Mouse (Mus musculus) limb, embryonic 14.5 days (tissue): ENCODE results near the gene Myl6b. TPM values are rescaled to one million over a fixed set of nuclear protein-coding genes. Genes with fewer than 3 reads are reported as not detected.

Experiments
- ATAC-seq: fragments of 200-750 bp; cut with Nextera tagmentation; 2 replicates; pipeline ENCODE4 v1.8.0; 2017; ENCODE audit warnings: low read depth, moderate number of reproducible peaks, moderate TSS enrichment; ENCODE audit not compliant: low FRiP score
- DNase-seq: peaks from one replicate; pipeline ENCODE4 v3.0.0-alpha.2; 2015; ENCODE audit warnings: low spot score
- H3K27ac ChIP-seq: fragments of 300-500 bp; sonication (generic); replicated peaks from 2 replicates; pipeline ENCODE4 v1.5.1; 2014; ENCODE audit warnings: low read depth, mild to moderate bottlenecking, low read length, moderate library complexity, mixed read lengths
- H3K27me3 ChIP-seq: fragments of 300-500 bp; sonication (generic); 2 replicates; pipeline ENCODE4 v1.6.1; 2014; ENCODE audit warnings: low read length, mixed read lengths; ENCODE audit not compliant: control insufficient read depth, insufficient read depth
- H3K36me3 ChIP-seq: fragments of 300-500 bp; sonication (generic); 2 replicates; pipeline ENCODE4 v1.6.1; 2014; ENCODE audit warnings: mild to moderate bottlenecking, low read length, moderate library complexity, mixed read lengths; ENCODE audit not compliant: control insufficient read depth, insufficient read depth
- H3K4me1 ChIP-seq: fragments of 300-500 bp; sonication (generic); 2 replicates; pipeline ENCODE4 v1.6.1; 2014; ENCODE audit warnings: antibody characterized with exemption, low read length, mixed read lengths; ENCODE audit not compliant: control insufficient read depth, insufficient read depth
- H3K4me2 ChIP-seq: fragments of 300-500 bp; sonication (generic); replicated peaks from 2 replicates; pipeline ENCODE4 v1.6.1; 2014; ENCODE audit warnings: low read depth, mild to moderate bottlenecking, low read length, moderate library complexity; ENCODE audit not compliant: severe bottlenecking
- H3K4me3 ChIP-seq: fragments of 300-500 bp; sonication (generic); replicated peaks from 2 replicates; pipeline ENCODE4 v1.5.1; 2014; ENCODE audit warnings: low read length
- H3K9ac ChIP-seq: fragments of 300-500 bp; sonication (generic); 2 replicates; pipeline ENCODE4 v1.6.1; 2014; ENCODE audit warnings: mild to moderate bottlenecking, low read depth, low read length, moderate library complexity; ENCODE audit not compliant: severe bottlenecking
- H3K9me3 ChIP-seq: fragments of 300-500 bp; sonication (generic); 2 replicates; pipeline ENCODE4 v1.6.1; 2016; ENCODE audit warnings: low read length; ENCODE audit not compliant: control insufficient read depth
- POLR2A ChIP-seq: fragments of 200-500 bp; IDR thresholded peaks from 2 replicates; pipeline ENCODE4 v1.8.0; 2012; ENCODE audit warnings: inconsistent platforms, mild to moderate bottlenecking, moderate library complexity, borderline replicate concordance; ENCODE audit not compliant: insufficient read depth, insufficient read length; ENCODE audit errors: extremely low read depth
- WGBS: fragments of 180-500 bp; shearing (Covaris S2); extraction: QIAGEN DNeasy Blood & Tissue Kit; methylation state at CpG from one replicate; pipeline ENCODE4 v1.1.7; 2014; 5-methylcytosine and 5-hydroxymethylcytosine counted together
- polyA plus RNA-seq, 2 experiments: library from polyadenylated mRNA; depleted of rRNA in 1 of 2; stranded (reverse) in 1 of 2; unstranded in 1 of 2; fragments of >200 nt; fragmentation: Nextera tagmentation in 1 of 2; extraction: Ambion mirVana in 1 of 2; gene quantifications; 2 replicates each; pipeline versions ENCODE4 v1.2.1 to v1.2.3; 2012 to 2014

Gene Myl6b
- polyA plus RNA-seq, 2 experiments, result 6.6 to 56.7 TPM

DNA sequence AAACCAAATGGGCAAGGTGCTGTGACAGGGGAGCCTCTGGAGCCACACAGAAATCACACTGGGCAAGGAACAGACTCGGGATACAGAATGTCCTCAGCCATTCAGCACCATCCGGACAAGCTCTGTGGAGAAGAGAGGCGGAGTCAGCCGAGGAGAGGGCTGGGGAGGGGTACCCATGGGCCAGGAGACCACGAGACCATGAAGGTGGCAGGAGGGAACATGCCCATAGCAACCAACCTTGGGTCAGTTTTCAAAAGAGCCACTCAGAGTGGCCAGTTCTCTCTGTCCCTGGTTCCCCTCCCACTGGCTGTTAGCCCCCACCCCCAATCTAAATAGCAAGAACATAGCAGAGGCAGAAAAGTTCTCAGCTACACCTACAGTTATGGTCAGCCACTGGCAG lies 7.6 kb downstream of the Myl6b start:
- Histone ChIP-seq H3K27ac (no peak overlapping the region), H3K36me3 (peaks cover 58% of the 10 kb centered on the region), H3K27me3 (no peaks in the 10 kb centered on the region), H3K4me3 (no peak overlapping the region), H3K4me1 (peaks cover 17% of the 10 kb centered on the region), H3K4me2 (peak overlapping the region; percentile 66; the same call in 1 of the 2 replicates), H3K9me3 (no peaks in the 10 kb centered on the region), H3K9ac (no peak overlapping the region)
- ATAC-seq (no peak), DNase-seq (no peak)
- WGBS, result 59% methylated on average over 4 of the region's 5 CpGs
- no peak for TF ChIP-seq POLR2A

DNA sequence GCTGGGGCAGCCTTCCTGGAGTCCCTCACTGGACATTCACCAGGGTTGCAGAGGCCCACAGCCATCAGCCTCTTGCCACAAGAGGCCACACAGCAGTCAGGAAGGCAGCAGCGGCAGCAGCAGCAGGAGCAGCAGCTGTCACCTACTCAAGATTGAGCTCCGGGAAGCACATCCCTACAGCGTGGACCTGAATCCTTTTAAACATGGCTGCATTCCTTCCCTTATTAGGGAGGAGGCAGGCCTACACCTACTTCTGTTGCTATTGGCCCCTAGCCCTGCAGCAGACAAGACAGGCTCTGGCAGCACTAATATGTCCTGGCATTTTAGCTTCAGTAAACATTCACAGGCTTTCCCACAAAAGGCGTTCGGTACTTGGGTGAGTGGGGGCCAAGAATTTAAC lies 8.3 kb downstream of the Myl6b start:
- Histone ChIP-seq H3K27ac (no peak overlapping the region; the same call in 1 of the 2 replicates), H3K4me3 (no peak overlapping the region), H3K4me1 (peaks cover 17% of the 10 kb centered on the region), H3K27me3 (no peaks in the 10 kb centered on the region), H3K36me3 (peaks cover 65% of the 10 kb centered on the region), H3K9me3 (no peaks in the 10 kb centered on the region), H3K9ac (no peak overlapping the region), H3K4me2 (no peak overlapping the region)
- ATAC-seq, result no peak
- 61% methylated on average over 5 of the region's 5 CpGs for WGBS
- no peak for TF ChIP-seq POLR2A
- DNase-seq, result peak; percentile 32

DNA sequence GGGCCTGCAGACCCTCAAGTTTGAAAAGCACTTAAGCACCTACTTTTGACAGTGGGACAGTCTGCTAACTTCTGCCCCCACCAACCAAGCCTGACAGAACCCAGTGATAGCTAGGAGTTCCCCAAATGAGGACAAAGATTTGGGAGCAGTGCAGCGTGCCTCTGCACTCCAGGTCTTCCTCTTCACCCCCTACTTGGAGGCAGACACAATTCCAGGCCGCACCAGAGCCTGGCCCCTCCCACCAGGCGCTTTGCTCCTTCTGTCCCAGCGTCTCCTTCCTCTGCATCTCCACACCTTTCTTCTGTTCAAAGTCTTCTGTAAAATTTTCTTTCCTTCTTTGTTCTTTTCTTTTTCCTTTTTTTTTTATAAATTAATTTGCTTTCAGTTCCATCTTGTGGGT lies 8.7 kb downstream of the Myl6b start:
- H3K27me3 ChIP-seq, result no peaks in the 10 kb centered on the region
- ATAC-seq (no peak), DNase-seq (no peak)
- no peak overlapping the region for H3K9ac ChIP-seq
- no peaks in the 10 kb centered on the region for H3K9me3 ChIP-seq
- H3K4me1 ChIP-seq, result peaks cover 13% of the 10 kb centered on the region
- H3K27ac ChIP-seq, result no peak overlapping the region; the same call in 1 of the 2 replicates
- no peak overlapping the region for H3K4me3 ChIP-seq
- H3K36me3 ChIP-seq, result peaks cover 68% of the 10 kb centered on the region
- whole genome bisulfite sequencing, result 49% methylated on average over 4 of the region's 4 CpGs
- H3K4me2 ChIP-seq, result no peak overlapping the region
- no peak for TF ChIP-seq POLR2A

DNA sequence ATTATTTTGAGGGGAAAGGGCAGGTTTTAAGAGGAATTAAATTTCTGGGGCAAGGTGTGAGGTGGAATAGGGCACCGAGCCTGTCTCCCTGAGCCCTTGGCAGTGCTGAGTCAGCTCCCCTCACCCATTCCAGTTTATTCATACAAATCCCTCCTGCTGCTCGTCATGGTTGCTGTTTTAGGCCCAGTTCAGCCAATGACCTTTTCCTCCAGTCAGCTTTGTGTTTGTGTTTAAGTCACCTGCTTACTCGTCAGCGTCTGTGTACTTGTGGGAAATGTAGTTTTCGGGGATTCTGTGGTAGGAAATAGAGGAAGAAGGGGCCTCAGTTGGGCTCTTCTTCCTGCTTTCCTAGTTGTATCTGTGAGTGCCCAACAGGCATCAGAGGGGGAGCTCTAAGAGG lies 9.1 kb downstream of the Myl6b start:
- H3K9ac ChIP-seq, result no peak overlapping the region
- H3K27me3 ChIP-seq, result no peaks in the 10 kb centered on the region
- peaks cover 10% of the 10 kb centered on the region; the same call in 1 of the 2 replicates for H3K4me1 ChIP-seq
- peaks cover 72% of the 10 kb centered on the region for H3K36me3 ChIP-seq
- no peak overlapping the region for H3K27ac ChIP-seq
- no peak overlapping the region for H3K4me2 ChIP-seq
- no peak for TF ChIP-seq POLR2A
- DNase-seq (no peak), ATAC-seq (no peak)
- WGBS, result 72% methylated on average over 5 of the region's 5 CpGs
- H3K4me3 ChIP-seq, result no peak overlapping the region
- no peaks in the 10 kb centered on the region for H3K9me3 ChIP-seq

DNA sequence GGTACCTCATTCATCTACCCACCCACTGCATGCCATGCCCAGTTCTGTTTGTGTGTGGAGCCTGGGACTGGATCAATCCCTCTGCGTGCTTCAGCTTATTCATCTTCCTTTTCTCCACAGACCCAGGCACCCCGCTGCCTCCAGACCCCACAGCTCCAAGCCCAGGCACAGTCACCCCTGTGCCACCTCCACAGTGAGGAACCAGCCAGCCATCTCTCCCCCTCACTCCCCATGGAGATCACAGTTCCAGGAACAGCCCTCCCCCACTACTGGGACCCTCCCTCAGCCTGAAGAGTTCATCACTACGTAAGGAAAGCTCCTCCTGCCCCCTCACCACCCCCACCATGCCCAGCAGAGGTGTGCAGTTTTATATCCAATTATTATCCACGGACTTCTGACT lies 9.7 kb downstream of the Myl6b start:
- Histone ChIP-seq H3K4me3 (no peak overlapping the region), H3K27ac (no peak overlapping the region), H3K9me3 (no peaks in the 10 kb centered on the region), H3K27me3 (no peaks in the 10 kb centered on the region), H3K4me1 (peaks cover 10% of the 10 kb centered on the region; the same call in 1 of the 2 replicates), H3K36me3 (peaks cover 78% of the 10 kb centered on the region), H3K9ac (no peak overlapping the region), H3K4me2 (no peak overlapping the region)
- TF ChIP-seq POLR2A, result no peak
- WGBS, result 71% methylated on average over 4 of the region's 4 CpGs
- no peak for DNase-seq
- ATAC-seq, result no peak
